Mouse (Mus musculus) myocyte (in vitro differentiated cells): ENCODE results near the gene Mad2l2. TPM values are rescaled to one million over a fixed set of nuclear protein-coding genes. Genes with fewer than 3 reads are reported as not detected.
A peak's percentile ranks its signal among the peaks of the same experiment; 100 is the strongest.

Experiments used
- H3K27me3 ChIP-seq: one replicate; pipeline ENCODE4 v1.6.1; 2011; ENCODE audit not compliant: control insufficient read depth, insufficient read depth, insufficient read length
- H3K36me3 ChIP-seq: one replicate; pipeline ENCODE4 v1.6.1; 2011; ENCODE audit not compliant: control insufficient read depth, insufficient read depth
- H3K4me2 ChIP-seq: one replicate; pipeline ENCODE4 v1.6.1; 2011; ENCODE audit warnings: low read depth, control low read depth
- H3K4me3 ChIP-seq: one replicate; pipeline ENCODE4 v1.5.1; 2011; ENCODE audit warnings: mild to moderate bottlenecking, control low read depth, moderate library complexity
- H3K79me2 ChIP-seq: one replicate; pipeline ENCODE4 v1.6.1; 2011; ENCODE audit not compliant: control insufficient read depth, insufficient read depth
- H3ac ChIP-seq: one replicate; pipeline ENCODE4 v1.6.1; 2011; ENCODE audit not compliant: control insufficient read depth, insufficient read length
- CEBPB ChIP-seq: IDR thresholded peaks from 2 replicates; pipeline ENCODE4 v1.6.1; 2011; ENCODE audit warnings: mild to moderate bottlenecking, moderate library complexity; ENCODE audit not compliant: poor library complexity, insufficient read depth, severe bottlenecking
- E2F4 ChIP-seq: IDR thresholded peaks from one replicate; pipeline ENCODE4 v1.6.1; 2011; ENCODE audit warnings: mild to moderate bottlenecking, control low read depth, moderate library complexity; ENCODE audit not compliant: insufficient read depth
- MAX ChIP-seq: IDR thresholded peaks from one replicate; pipeline ENCODE4 v1.6.1; 2011; ENCODE audit warnings: low read depth, mild to moderate bottlenecking, control low read depth
- MYOD1 ChIP-seq, 3 experiments: IDR thresholded peaks; one replicate each; pipeline ENCODE4 v1.6.1; 2011; ENCODE audit warnings: control low read depth in 2 of 3, low read depth in 2 of 3, mild to moderate bottlenecking in 2 of 3, moderate library complexity in 1 of 3; ENCODE audit not compliant: insufficient read length in 2 of 3, control insufficient read depth in 1 of 3
- MYOG ChIP-seq, 3 experiments: IDR thresholded peaks; one replicate each; pipeline ENCODE4 v1.6.1; 2011; ENCODE audit warnings: control low read depth in 2 of 3, low read depth in 2 of 3, mild to moderate bottlenecking in 2 of 3; ENCODE audit not compliant: insufficient read length in 2 of 3, control insufficient read depth in 1 of 3, insufficient read depth in 1 of 3
- POLR2A ChIP-seq: IDR thresholded peaks from one replicate; pipeline ENCODE4 v1.6.1; 2011; ENCODE audit warnings: low read depth, mild to moderate bottlenecking, control low read depth, moderate library complexity; ENCODE audit not compliant: insufficient read length
- POLR2AphosphoS2 ChIP-seq: IDR thresholded peaks from one replicate; pipeline ENCODE4 v1.6.1; 2011; ENCODE audit warnings: low read depth, control low read depth; ENCODE audit not compliant: insufficient read length
- REST ChIP-seq: IDR thresholded peaks from one replicate; pipeline ENCODE4 v1.6.1; 2011; ENCODE audit warnings: mild to moderate bottlenecking, control low read depth, moderate library complexity; ENCODE audit not compliant: insufficient read depth, insufficient read length
- SRF ChIP-seq: IDR thresholded peaks from one replicate; pipeline ENCODE4 v1.6.1; 2011; ENCODE audit warnings: low read depth; ENCODE audit not compliant: control insufficient read depth, insufficient read length
- TCF12 ChIP-seq: IDR thresholded peaks from one replicate; pipeline ENCODE4 v1.6.1; 2011; ENCODE audit warnings: mild to moderate bottlenecking, control low read depth; ENCODE audit not compliant: poor library complexity, insufficient read depth, severe bottlenecking
- TCF3 ChIP-seq: IDR thresholded peaks from one replicate; pipeline ENCODE4 v1.6.1; 2011; ENCODE audit warnings: low read depth, control low read depth; ENCODE audit not compliant: insufficient read length
- USF1 ChIP-seq: IDR thresholded peaks from one replicate; pipeline ENCODE4 v1.6.1; 2011; ENCODE audit warnings: low read depth, mild to moderate bottlenecking, control low read depth, moderate library complexity
- polyA plus RNA-seq: library from polyadenylated mRNA; unstranded; fragments of >200 nt; fragmentation: generic; extraction: Trizol; gene quantifications from one replicate; pipeline ENCODE4 v1.2.1, GENCODE M21; 2012; ENCODE audit warnings: missing spikeins

Gene Mad2l2
- polyA plus RNA-seq, 1 experiment = 31.0 TPM

GRCm38 (mm10) chr4:148087907-148088527, 42.2 kb upstream of the Mad2l2 start, which contains the start of gene Agtrap:
Gene Agtrap (minus strand): TSS chr4:148088031.
- Histone ChIP-seq H3K4me2 (peak within 1 kb of the TSS; percentile 78), H3K4me3 (peak within 1 kb of the TSS; percentile 29), H3K36me3 (no peaks in the 10 kb centered on the region), H3K27me3 (no peaks in the 10 kb centered on the region), H3K79me2 (no peaks in the 10 kb centered on the region), H3ac (peak within 1 kb of the TSS; percentile 39)
- TF ChIP-seq POLR2A (no peak), TCF3 (peak; percentile 16), MYOG (IDR thresholded peaks at IDR 0.05; ENCODE audit: control insufficient read depth in 1 of 3, insufficient read depth in 1 of 3, insufficient read length in 2 of 3, low read depth in 2 of 3) (peak; percentile 81 to 97 (median 97)), USF1 (peak; percentile 95), MYOD1 (IDR thresholded peaks at IDR 0.05; ENCODE audit: control insufficient read depth in 1 of 3, insufficient read length in 2 of 3, low read depth in 2 of 3) (peak; percentile 41 to 95 (median 93)), CEBPB (0 out of 2 replicates have a peak, but pooled peaks have one; percentile 17), POLR2AphosphoS2 (peak; percentile 39), MAX (no peak), SRF (no peak)

- no peak overlapping the region for H3ac ChIP-seq
- H3K36me3 ChIP-seq = no peaks in the 10 kb centered on the region
- no peak overlapping the region for H3K4me2 ChIP-seq
- no peak for TF ChIP-seq MYOG (IDR thresholded peaks at IDR 0.05; ENCODE audit: control insufficient read depth in 1 of 3, insufficient read depth in 1 of 3, insufficient read length in 2 of 3, low read depth in 2 of 3)
- no peak for TF ChIP-seq TCF12
- TF ChIP-seq MAX = no peak
- TF ChIP-seq CEBPB = no peak
- no peak for TF ChIP-seq SRF
- TF ChIP-seq POLR2A = no peak
- TF ChIP-seq E2F4 = no peak
- TF ChIP-seq REST = no peak
- TF ChIP-seq TCF3 = no peak
- TF ChIP-seq MYOD1 (IDR thresholded peaks at IDR 0.05; ENCODE audit: control insufficient read depth in 1 of 3, insufficient read length in 2 of 3, low read depth in 2 of 3) = no peak
- TF ChIP-seq POLR2AphosphoS2 = no peak
- no peak for TF ChIP-seq USF1
- H3K27me3 ChIP-seq = no peaks in the 10 kb centered on the region
- no peak overlapping the region for H3K4me3 ChIP-seq
- H3K79me2 ChIP-seq = no peaks in the 10 kb centered on the region
These were observed 41.0 kb upstream of the Mad2l2 start for GRCm38 (mm10) chr4:148089166-148089565.

DNA sequence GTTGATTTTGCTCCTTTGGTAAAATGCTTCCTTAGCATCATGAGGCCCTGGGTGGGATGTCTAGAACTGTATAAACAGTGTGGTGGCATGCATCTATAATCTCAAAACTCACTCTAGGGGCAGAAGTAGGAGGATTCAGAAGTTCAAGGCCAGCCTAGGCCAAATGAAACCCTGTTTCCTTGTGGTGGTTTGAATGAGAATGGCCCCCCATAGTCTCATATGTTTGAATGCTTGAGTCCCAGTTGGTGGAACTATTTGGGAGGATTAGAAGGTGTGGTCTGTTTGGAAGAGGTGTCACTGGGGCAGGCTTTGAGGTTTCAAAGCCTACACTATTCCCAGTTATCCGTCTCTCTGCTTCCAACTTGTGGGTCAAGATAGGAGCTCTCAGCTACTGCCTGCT, 39.0 kb upstream of the Mad2l2 start:
- Histone ChIP-seq H3K27me3 (peaks cover 5% of the 10 kb centered on the region), H3K79me2 (no peaks in the 10 kb centered on the region), H3K4me3 (no peak overlapping the region), H3ac (no peak overlapping the region), H3K36me3 (no peaks in the 10 kb centered on the region), H3K4me2 (no peak overlapping the region)
- no peak for TF ChIP-seq MAX
- TF ChIP-seq SRF = no peak
- TF ChIP-seq POLR2A = no peak
- no peak for TF ChIP-seq E2F4
- TF ChIP-seq REST = no peak

DNA sequence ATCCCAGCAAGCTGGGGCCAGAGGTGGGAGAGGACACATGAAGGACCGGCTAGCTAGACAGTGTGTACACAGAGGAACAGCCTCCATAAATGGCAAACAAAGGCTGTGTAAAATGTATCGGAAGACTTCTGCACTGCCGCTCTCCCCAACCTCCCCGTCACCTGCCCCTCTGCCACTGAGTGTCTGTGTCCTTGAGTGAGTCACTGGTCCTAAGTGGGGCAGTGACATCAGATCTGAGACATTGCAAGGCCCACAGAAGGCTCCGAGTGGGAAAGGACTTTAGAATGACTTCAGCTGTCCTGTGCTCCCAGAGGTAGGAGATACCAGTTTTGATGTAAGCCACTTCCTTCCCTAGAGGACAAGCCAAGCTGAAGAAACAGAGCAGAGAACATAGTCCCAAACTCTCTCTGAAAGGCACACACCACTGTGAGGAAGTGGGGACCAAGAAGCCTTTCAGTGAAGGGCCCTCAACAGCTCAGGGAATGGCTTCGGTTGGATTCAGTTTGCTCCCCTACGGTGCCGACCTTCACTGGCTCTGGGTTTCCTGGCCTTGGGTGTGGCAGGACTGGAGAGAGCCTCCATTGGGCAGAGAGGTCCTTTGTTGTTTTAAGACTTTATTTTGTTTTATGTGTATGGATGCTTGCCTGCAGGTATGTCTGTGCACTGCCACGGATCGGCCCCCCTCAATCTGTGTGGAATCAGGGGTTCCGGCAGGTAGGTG, 37.5 kb upstream of the Mad2l2 start:
- Histone ChIP-seq H3K36me3 (no peaks in the 10 kb centered on the region), H3K79me2 (no peaks in the 10 kb centered on the region), H3K4me2 (no peak overlapping the region), H3ac (no peak overlapping the region), H3K4me3 (no peak overlapping the region), H3K27me3 (peaks cover 6% of the 10 kb centered on the region)
- no peak for TF ChIP-seq CEBPB
- no peak for TF ChIP-seq MYOD1 (IDR thresholded peaks at IDR 0.05; ENCODE audit: control insufficient read depth in 1 of 3, insufficient read length in 2 of 3, low read depth in 2 of 3)
- TF ChIP-seq MYOG (IDR thresholded peaks at IDR 0.05; ENCODE audit: control insufficient read depth in 1 of 3, insufficient read depth in 1 of 3, insufficient read length in 2 of 3, low read depth in 2 of 3) = no peak
- TF ChIP-seq REST = no peak
- no peak for TF ChIP-seq E2F4
- no peak for TF ChIP-seq SRF
- no peak for TF ChIP-seq TCF12
- TF ChIP-seq POLR2AphosphoS2 = no peak
- no peak for TF ChIP-seq POLR2A

DNA sequence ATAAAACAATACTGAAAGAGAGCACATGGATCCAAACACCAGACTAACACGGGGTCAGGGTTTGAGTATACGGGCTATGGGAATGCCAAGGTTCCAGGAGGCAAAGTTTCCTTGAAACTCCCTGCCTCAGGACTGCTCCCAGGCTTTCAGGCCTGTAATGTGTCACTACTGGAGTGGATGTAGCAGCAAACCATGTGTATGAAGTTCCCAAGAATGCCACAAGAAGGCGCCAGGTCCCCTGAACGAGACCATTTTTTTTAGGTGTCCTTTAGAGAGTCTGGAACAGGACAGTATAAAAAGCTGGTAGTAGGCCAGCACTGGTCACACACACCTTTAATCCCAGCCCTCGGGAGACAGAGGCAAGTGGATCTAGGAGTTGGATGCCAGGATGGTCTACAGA, 36.0 kb upstream of the Mad2l2 start:
- Histone ChIP-seq H3K4me3 (no peak overlapping the region), H3K36me3 (no peaks in the 10 kb centered on the region), H3K79me2 (no peaks in the 10 kb centered on the region), H3K27me3 (peaks cover 19% of the 10 kb centered on the region), H3ac (no peak overlapping the region), H3K4me2 (no peak overlapping the region)
- TF ChIP-seq TCF12 = no peak
- TF ChIP-seq POLR2A = no peak
- TF ChIP-seq CEBPB = no peak
- TF ChIP-seq E2F4 = no peak
- no peak for TF ChIP-seq TCF3
- TF ChIP-seq POLR2AphosphoS2 = no peak
- no peak for TF ChIP-seq USF1
- TF ChIP-seq MYOD1 (IDR thresholded peaks at IDR 0.05; ENCODE audit: control insufficient read depth in 1 of 3, insufficient read length in 2 of 3, low read depth in 2 of 3) = no peak
- no peak for TF ChIP-seq MAX
- TF ChIP-seq MYOG (IDR thresholded peaks at IDR 0.05; ENCODE audit: control insufficient read depth in 1 of 3, insufficient read depth in 1 of 3, insufficient read length in 2 of 3, low read depth in 2 of 3) = no peak
- no peak for TF ChIP-seq REST
- no peak for TF ChIP-seq SRF
